Mouse (Mus musculus): ENCODE results near the gene Card9.

DNA sequence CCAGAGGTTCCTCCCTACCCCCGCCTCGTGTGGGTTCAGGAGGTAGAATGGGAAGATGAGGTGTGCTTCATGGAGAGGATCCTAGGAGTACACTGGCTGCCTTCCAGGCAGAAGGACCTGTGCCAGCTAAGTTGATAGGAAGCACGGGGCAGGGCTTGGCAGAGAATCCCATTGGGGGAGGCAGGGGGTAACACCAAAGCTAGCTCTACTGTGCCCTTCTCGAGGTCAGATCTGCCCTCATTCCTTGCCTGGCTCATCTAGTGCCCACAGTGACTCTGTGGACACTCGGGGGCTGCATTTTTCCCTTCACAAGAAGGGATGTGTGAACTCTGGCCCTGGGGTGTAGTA, 21.5 kb downstream of the Card9 start:
- TF ChIP-seq CTCF (IDR thresholded peaks at IDR 0.05; ENCODE audit: low read depth) (no peak), EP300 (IDR thresholded peaks at IDR 0.05; ENCODE audit: low read depth) (no peak)

Data from liver, embryonic 14.5 days (tissue).